Mouse (Mus musculus) lung, embryonic 15.5 days (tissue): ENCODE results near the gene Omt2a. TPM values are rescaled to one million over a fixed set of nuclear protein-coding genes. Genes with fewer than 3 reads are reported as not detected.
"Not testable (repeated sequence)": the region's sequence is repeated elsewhere in the genome, so short reads cannot be mapped to it uniquely, and the experiment has no call there.

ENCODE experiments used
- ATAC-seq: fragments of 200-750 bp; cut with Nextera tagmentation; 2 replicates; pipeline ENCODE4 v1.8.0; 2017; ENCODE audit warnings: moderate number of reproducible peaks, borderline replicate concordance; ENCODE audit not compliant: low FRiP score, low TSS enrichment; ENCODE audit errors: extremely low read depth
- H3K27ac ChIP-seq: fragments of 300-500 bp; sonication (generic); 2 replicates; pipeline ENCODE4 v1.5.1; 2015; ENCODE audit warnings: moderate library complexity, mild to moderate bottlenecking, inconsistent platforms
- H3K27me3 ChIP-seq: fragments of 300-500 bp; sonication (generic); 2 replicates; pipeline ENCODE4 v1.6.1; 2015; ENCODE audit warnings: inconsistent platforms
- H3K36me3 ChIP-seq: fragments of 300-500 bp; sonication (generic); 2 replicates; pipeline ENCODE4 v1.6.1; 2015; ENCODE audit warnings: inconsistent platforms
- H3K4me1 ChIP-seq: fragments of 300-500 bp; sonication (generic); 2 replicates; pipeline ENCODE4 v1.6.1; 2015; ENCODE audit warnings: inconsistent platforms
- H3K4me2 ChIP-seq: fragments of 300-500 bp; sonication (generic); 2 replicates; pipeline ENCODE4 v1.6.1; 2015; ENCODE audit warnings: inconsistent platforms, mild to moderate bottlenecking, moderate library complexity
- H3K4me3 ChIP-seq: fragments of 300-500 bp; sonication (generic); 2 replicates; pipeline ENCODE4 v1.5.1; 2015; ENCODE audit warnings: mild to moderate bottlenecking, inconsistent platforms
- H3K9ac ChIP-seq: fragments of 300-500 bp; sonication (generic); 2 replicates; pipeline ENCODE4 v1.6.1; 2015; ENCODE audit warnings: inconsistent platforms
- H3K9me3 ChIP-seq: fragments of 300-500 bp; sonication (generic); 2 replicates; pipeline ENCODE4 v1.6.1; 2016; ENCODE audit warnings: inconsistent platforms
- WGBS: fragments of 180-500 bp; shearing (Covaris S2); methylation state at CpG from one replicate; pipeline ENCODE4 v1.1.7; 2015; 5-methylcytosine and 5-hydroxymethylcytosine counted together
- polyA plus RNA-seq: library from polyadenylated mRNA; unstranded; fragments of >200 nt; fragmentation: Nextera tagmentation; extraction: Ambion mirVana; gene quantifications from 2 replicates; pipeline ENCODE4 v1.2.1, GENCODE M21; 2015

Gene Omt2a
- polyA plus RNA-seq, 1 experiment from 2014 or later = not detected

DNA sequence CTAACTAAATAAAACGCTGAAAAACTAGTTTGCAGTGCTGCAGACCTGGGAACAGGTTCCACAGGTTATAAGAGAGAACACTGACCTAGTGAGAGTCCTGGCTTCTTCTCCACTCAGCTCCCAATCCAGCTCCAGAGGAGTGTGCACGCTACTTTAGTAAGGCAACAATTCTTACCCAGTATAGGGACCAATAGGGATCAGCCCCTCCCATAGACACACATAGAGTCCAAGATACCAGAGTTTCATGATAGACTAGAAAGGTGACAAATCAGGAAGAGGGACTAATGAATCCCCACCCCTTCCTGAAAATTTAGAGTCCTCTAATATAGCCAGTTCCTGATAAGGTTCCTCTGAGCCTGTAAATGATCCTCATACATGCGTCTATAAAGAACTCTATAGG lies 32.4 kb upstream of the Omt2a start:
- Histone ChIP-seq H3K9ac (no peak overlapping the region), H3K36me3 (no peaks in the 10 kb centered on the region), H3K4me1 (no peaks in the 10 kb centered on the region), H3K4me3 (no peak overlapping the region), H3K9me3 (no peaks in the 10 kb centered on the region), H3K4me2 (no peak overlapping the region), H3K27ac (no peak overlapping the region), H3K27me3 (no peaks in the 10 kb centered on the region)
- 48% methylated on average over 3 of the region's 3 CpGs for WGBS
- ATAC-seq = peak; percentile 66; the same call in 1 of the 2 replicates

GRCm38 (mm10) chr9:78345235-78345634 lies 30.6 kb upstream of the Omt2a start:
- not testable (repeated sequence) for H3K4me1 ChIP-seq, H3K4me3 ChIP-seq, H3K9ac ChIP-seq, ATAC-seq, H3K27me3 ChIP-seq, H3K9me3 ChIP-seq, H3K36me3 ChIP-seq, H3K4me2 ChIP-seq, H3K27ac ChIP-seq
- 29% methylated on average over 4 of the region's 4 CpGs for WGBS

GRCm38 (mm10) chr9:78343055-78343454 lies 28.5 kb upstream of the Omt2a start:
- not testable (repeated sequence) for H3K27me3 ChIP-seq, ATAC-seq, H3K9me3 ChIP-seq, H3K27ac ChIP-seq, H3K9ac ChIP-seq, H3K4me3 ChIP-seq, H3K36me3 ChIP-seq, H3K4me2 ChIP-seq, H3K4me1 ChIP-seq
- 85% methylated on average over 9 of the region's 9 CpGs for WGBS

DNA sequence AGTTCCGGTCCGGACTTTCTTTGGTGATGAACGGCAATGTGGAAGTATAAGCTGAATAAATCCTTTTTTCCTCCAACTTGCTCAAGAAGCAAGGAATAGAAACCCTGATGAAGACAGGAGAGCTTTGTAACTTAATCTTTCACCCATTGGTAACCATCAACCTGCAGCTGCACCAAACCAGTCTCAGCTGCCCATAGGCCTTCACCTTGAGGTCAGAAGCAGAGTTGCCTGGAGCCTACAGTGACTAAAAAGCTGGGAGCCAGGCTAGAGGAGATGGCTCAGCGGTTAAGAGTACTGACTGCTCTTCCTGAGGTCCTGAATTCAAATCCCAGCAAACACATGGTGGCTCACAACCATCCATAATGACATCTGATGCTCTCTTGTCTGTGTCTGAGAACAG lies 27.9 kb upstream of the Omt2a start:
- not testable (repeated sequence) for H3K4me3 ChIP-seq, H3K9me3 ChIP-seq, H3K4me1 ChIP-seq, ATAC-seq, H3K27ac ChIP-seq, H3K9ac ChIP-seq, H3K27me3 ChIP-seq, H3K4me2 ChIP-seq, H3K36me3 ChIP-seq
- 80% methylated on average over 4 of the region's 4 CpGs for WGBS

GRCm38 (mm10) chr9:78340324-78340723 lies 25.7 kb upstream of the Omt2a start:
- not testable (repeated sequence) for H3K27ac ChIP-seq, H3K9me3 ChIP-seq, H3K9ac ChIP-seq, H3K4me1 ChIP-seq, H3K36me3 ChIP-seq, ATAC-seq, H3K4me2 ChIP-seq, H3K4me3 ChIP-seq, H3K27me3 ChIP-seq
- whole genome bisulfite sequencing = 16% methylated on average over 8 of the region's 8 CpGs

DNA sequence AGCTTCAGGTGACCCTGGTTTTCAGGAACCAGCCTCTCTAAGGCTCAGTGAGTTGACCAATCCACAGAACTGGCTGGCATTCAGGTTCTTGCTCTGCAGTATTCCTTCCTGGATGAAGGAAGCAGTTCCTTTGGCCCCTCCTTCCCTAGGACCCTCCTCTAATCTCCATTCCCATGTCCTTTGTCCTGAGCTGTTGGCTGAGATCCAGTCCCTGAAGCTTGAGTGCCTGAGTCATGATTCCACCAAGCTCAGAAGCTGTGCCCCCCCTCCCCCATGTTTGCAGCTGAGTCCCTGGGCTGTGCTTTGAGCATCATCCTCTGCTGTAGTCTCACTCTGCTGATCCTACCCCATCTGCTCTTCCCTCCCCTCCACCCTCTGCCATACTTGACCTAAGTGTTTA lies 22.5 kb upstream of the Omt2a start:
- peak; percentile 73 for ATAC-seq

GRCm38 (mm10) chr9:78327289-78327688 lies 12.7 kb upstream of the Omt2a start, which contains the start of gene Omt2b:
Omt2b (plus strand) TSS chr9:78327589.
- H3K9ac ChIP-seq, H3K4me3 ChIP-seq, H3K36me3 ChIP-seq, H3K9me3 ChIP-seq, H3K4me1 ChIP-seq, H3K4me2 ChIP-seq, H3K27me3 ChIP-seq, H3K27ac ChIP-seq, ATAC-seq: not testable (repeated sequence)
- WGBS = 63% methylated on average over 1 of the region's 1 CpGs

More for the DNA sequence above, 22.5 kb upstream of the Omt2a start:
- H3K4me2 ChIP-seq, H3K36me3 ChIP-seq, H3K9me3 ChIP-seq, H3K27me3 ChIP-seq, H3K4me3 ChIP-seq, H3K27ac ChIP-seq, H3K9ac ChIP-seq, H3K4me1 ChIP-seq: not testable (repeated sequence)

GRCm38 (mm10) chr9:78319499-78319898 lies 4.9 kb upstream of the Omt2a start:
- no peaks in the 10 kb centered on the region for H3K9me3 ChIP-seq
- no peak for ATAC-seq
- WGBS = 18% methylated on average over 1 of the region's 1 CpGs
- no peak overlapping the region for H3K4me3 ChIP-seq
- no peaks in the 10 kb centered on the region for H3K36me3 ChIP-seq
- H3K27ac ChIP-seq = no peak overlapping the region
- H3K27me3 ChIP-seq = no peaks in the 10 kb centered on the region
- no peaks in the 10 kb centered on the region for H3K4me1 ChIP-seq
- no peak overlapping the region for H3K9ac ChIP-seq
- no peak overlapping the region for H3K4me2 ChIP-seq

GRCm38 (mm10) chr9:78308122-78308521 lies 6.5 kb downstream of the Omt2a start:
- not testable (repeated sequence) for H3K4me1 ChIP-seq, ATAC-seq, H3K27ac ChIP-seq, H3K4me3 ChIP-seq, H3K9ac ChIP-seq, H3K9me3 ChIP-seq, H3K4me2 ChIP-seq, H3K27me3 ChIP-seq, H3K36me3 ChIP-seq
- 68% methylated on average over 3 of the region's 3 CpGs for WGBS

DNA sequence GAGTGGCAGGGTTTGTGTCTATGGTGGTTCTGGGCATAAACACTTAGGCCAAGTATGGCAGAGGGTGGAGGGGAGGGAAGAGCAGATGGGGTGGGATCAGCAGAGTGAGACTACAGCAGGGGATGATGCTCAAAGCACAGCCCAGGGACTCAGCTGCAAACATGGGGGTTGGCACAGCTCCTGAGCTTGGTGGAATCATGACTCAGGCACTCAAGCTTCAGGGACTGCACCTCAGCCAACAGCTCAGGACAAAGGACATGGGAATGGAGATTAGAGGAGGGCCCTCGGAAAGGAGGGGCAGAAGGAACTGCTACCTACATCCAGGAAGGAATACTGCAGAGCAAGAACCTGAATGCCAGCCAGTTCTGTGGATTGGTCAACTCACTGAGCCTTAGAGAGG lies 15.5 kb downstream of the Omt2a start:
- H3K27me3 ChIP-seq, H3K27ac ChIP-seq, H3K9me3 ChIP-seq, H3K4me2 ChIP-seq, ATAC-seq, H3K9ac ChIP-seq, H3K4me1 ChIP-seq, H3K4me3 ChIP-seq, H3K36me3 ChIP-seq: not testable (repeated sequence)
- WGBS = 60% methylated on average over 1 of the region's 1 CpGs

GRCm38 (mm10) chr9:78298232-78298631 lies 16.4 kb downstream of the Omt2a start:
- H3K4me1 ChIP-seq = no peaks in the 10 kb centered on the region
- H3K27ac ChIP-seq = no peak overlapping the region
- ATAC-seq = no peak
- no peaks in the 10 kb centered on the region for H3K36me3 ChIP-seq
- WGBS = 81% methylated on average over 1 of the region's 1 CpGs
- H3K4me3 ChIP-seq = no peak overlapping the region
- no peak overlapping the region for H3K9ac ChIP-seq
- H3K4me2 ChIP-seq = no peak overlapping the region
- no peaks in the 10 kb centered on the region for H3K27me3 ChIP-seq
- no peaks in the 10 kb centered on the region for H3K9me3 ChIP-seq

- not testable (repeated sequence) for H3K9ac ChIP-seq, H3K27me3 ChIP-seq, H3K36me3 ChIP-seq, H3K27ac ChIP-seq, H3K9me3 ChIP-seq, ATAC-seq, H3K4me1 ChIP-seq, H3K4me2 ChIP-seq, H3K4me3 ChIP-seq
- 6% methylated on average over 6 of the region's 6 CpGs for WGBS
Measured at GRCm38 (mm10) chr9:78296089-78296488, 18.5 kb downstream of the Omt2a start.

DNA sequence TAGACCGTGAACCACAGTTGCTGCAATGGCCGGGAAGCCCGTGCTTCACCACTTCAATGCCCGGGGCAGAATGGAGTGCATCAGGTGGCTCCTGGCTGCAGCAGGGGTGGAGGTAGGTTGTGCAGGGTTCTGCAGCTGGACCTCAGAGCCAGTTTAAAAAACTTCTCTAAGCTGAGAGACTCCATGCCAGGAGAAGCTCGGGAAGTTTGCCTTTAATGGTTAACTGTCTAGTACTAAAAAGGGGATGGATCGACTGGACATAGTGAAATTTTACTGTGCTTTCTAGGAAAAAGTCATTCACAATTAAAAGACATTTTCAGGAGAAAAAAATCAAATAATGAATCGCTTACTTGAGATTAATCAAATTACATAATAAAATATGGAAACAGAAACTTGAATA lies 19.8 kb downstream of the Omt2a start:
- not testable (repeated sequence) for H3K27me3 ChIP-seq, H3K9ac ChIP-seq, H3K27ac ChIP-seq, H3K4me2 ChIP-seq, H3K4me1 ChIP-seq, H3K36me3 ChIP-seq, ATAC-seq, H3K4me3 ChIP-seq, H3K9me3 ChIP-seq
- 82% methylated on average over 7 of the region's 7 CpGs for WGBS
